Mouse (Mus musculus): ENCODE data around the gene Mis18a.
A peak's percentile ranks its signal among the peaks of the same experiment; 100 is the strongest.

The Mis18a gene

GRCm38 (mm10) chr16:90703646-90704045 lies 23.6 kb downstream of the Mis18a start:
- DNase-seq: no peak

DNA sequence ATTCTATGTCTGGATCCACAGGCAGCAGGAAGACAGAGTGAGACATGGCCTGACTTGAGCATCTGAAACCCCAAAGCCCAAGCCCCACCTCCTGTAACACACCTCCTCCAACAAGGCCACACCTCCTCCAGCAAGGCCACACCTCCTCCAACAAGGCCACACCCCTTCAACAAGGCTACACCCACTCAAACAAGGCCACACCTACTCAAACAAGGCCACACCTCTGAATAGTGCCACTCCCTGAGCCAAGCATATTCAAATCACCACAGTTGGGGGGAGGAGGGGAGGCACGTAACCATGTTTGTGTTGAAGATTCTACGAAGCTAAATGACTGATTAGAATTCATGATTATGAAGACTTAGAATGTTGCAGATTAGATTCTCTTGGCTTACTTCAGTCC lies 25.7 kb downstream of the Mis18a start:
- DNase-seq: no peak

GRCm38 (mm10) chr16:90699390-90699789 lies 27.8 kb downstream of the Mis18a start:
- DNase-seq: no peak

GRCm38 (mm10) chr16:90696306-90696705 lies 30.9 kb downstream of the Mis18a start:
- no peak for DNase-seq

DNA sequence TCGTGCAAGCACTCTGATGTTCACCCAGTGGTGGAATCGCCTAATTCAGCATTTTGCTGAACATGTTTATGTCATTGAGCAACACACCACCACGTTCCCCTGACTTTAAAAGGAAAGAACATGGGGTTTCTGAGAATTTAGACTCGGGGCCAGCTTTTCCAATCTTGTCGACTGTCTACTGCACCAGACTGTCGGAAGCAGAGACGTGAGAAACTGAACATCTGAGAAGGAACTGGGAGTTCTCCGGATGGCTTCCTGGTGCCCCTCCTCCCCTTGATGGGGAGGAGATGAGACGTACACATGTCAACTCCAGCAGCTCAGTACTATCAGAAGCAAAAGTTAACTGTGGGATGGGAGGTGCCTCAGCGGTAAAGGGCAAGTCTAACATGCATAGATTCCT lies 32.1 kb downstream of the Mis18a start:
- no peak for DNase-seq

GRCm38 (mm10) chr16:90694719-90695118 lies 32.5 kb downstream of the Mis18a start:
- no peak for DNase-seq

- no peak for DNase-seq
Measured at GRCm38 (mm10) chr16:90693625-90694024, 33.6 kb downstream of the Mis18a start.

GRCm38 (mm10) chr16:90692704-90693385 lies 34.4 kb downstream of the Mis18a start:
- no peak for DNase-seq

DNA sequence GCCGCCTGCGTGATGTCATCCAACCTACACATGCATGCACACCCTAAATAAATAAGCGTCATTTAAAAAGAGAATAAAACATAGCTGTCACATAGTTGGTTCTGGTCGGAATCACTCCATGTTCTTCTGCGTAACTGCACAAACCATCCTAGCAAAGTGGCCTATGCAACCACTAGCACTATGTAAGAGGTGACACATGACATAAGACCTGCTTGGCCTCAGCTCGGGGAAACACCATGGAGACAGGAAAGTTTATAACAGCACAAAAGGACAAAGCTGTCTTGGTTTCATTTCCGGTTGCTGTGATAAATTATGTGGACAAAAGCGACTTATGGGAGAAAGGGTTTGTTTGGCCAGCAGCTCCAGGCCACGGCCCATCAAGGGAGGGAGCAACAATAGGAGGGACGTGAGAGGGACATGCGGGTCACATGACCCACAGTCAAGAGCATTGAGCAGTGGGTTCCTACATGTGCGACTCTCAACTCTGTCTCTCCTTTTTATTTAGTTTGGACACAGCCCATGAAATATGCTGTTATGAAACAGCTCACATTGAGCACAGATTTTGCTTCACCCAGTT lies 39.4 kb downstream of the Mis18a start:
- DNase-seq: no peak

GRCm38 (mm10) chr16:90687011-90687410 lies 40.2 kb downstream of the Mis18a start:
- no peak for DNase-seq

DNA sequence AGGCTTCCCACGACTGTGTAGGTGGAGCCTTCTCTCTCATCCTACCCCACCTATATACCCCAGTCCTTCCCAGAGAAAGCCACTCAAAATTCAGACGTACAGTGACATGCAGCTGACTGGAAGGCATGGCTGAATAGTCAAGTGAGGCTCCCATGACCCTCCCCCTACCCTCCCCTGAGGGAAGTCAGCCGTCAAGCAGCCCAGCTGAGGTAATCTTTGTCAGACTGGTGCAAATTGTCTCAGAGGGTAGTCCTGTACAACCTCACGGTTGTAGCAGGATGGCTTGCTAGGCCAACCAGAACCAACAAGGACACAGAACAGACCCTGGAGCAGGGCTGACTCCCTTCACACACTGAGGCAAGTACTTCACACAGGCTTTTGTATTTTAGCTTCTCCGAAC lies 43.1 kb downstream of the Mis18a start:
- DNase-seq: no peak

GRCm38 (mm10) chr16:90679984-90680383 lies 47.2 kb downstream of the Mis18a start:
- DNase-seq: no peak

DNA sequence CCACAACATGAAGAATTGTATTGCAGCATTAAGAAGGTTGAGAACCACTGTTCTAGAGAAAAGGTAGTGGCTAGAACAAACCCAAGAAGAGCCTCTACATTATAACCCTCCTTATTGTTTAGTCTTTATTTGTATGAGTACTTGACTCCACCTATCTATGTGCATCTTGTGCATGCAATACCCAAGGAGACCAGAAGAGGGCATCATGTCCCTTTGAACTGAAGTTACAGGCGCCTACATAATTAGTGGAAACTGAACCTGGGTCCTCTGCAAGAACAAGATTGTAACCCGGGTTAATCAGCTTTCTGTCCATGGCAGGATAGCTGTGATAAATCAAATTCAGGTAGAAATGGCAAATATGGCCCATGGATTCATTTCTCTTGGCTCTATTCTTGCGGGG lies 48.4 kb downstream of the Mis18a start:
- no peak for DNase-seq

- no peak for DNase-seq
Measured at GRCm38 (mm10) chr16:90676920-90677574, 50.2 kb downstream of the Mis18a start.

DNA sequence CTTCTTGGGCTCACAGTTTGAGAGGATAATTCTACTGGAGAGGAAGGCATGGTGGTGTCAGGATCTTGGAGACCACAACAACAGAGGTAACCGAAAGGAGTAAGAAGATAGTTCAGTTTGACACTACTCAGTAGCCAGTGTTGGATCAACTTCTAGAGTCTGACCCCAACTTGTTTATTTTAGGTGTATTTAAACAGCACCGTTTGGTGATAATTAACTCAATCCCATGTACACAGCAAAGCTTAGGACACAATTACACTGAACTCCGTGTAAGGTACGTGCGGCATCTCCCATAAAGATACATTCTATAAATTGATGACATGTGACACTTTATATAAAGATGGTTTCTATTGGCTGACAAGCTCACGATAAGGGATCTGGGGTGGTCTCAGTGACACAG lies 52.6 kb downstream of the Mis18a start:
- no peak for DNase-seq

DNA sequence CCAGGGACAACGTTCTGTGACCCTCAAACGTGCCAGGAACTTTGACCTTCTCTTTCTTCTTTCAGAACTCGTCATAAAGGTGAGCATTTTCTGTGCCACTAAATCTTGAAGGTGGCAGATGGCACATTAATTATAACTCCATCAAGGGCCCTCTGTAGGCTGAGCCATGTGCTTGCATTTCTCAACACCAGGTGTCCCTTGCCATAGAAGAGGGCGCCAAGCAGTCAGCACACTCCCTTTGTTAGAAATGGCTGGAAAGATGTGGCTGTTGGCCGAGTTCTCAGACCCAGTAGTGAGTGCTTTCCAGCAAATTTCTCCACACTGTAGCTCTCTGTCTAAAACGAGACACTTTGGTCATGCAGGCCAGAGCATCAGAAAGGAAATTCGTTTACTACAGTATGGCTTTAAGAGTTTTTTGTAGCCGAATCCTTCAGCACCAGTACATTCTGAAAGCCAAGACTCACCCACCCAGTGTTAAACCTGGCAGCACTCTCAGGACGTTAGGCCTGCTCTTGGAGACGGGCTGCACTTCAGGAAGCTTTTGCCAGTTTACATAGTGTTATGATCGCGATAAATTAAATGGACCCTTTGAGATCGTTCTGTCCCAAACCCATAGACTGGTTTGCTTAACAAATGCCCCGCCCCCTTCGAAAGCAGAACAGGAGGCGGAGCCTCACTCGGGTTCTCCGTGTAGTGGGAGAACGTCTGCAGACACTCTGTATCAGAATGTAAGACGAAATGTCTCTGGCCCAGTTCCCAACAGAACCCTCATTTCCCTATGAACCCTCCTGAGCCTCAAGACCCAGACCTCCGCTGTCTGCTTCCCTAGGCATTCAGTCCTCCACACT lies 53.5 kb downstream of the Mis18a start:
- DNase-seq: peak; percentile 44

All from cerebellum, adult 11 months (tissue).